Mouse (Mus musculus): ENCODE results near the gene Sstr4. TPM values are rescaled to one million over a fixed set of nuclear protein-coding genes. Genes with fewer than 3 reads are reported as not detected.
A peak's percentile ranks its signal among the peaks of the same experiment; 100 is the strongest.

The Sstr4 gene
- polyA plus RNA-seq, 1 experiment from 2014 or later: 4.4 TPM

DNA sequence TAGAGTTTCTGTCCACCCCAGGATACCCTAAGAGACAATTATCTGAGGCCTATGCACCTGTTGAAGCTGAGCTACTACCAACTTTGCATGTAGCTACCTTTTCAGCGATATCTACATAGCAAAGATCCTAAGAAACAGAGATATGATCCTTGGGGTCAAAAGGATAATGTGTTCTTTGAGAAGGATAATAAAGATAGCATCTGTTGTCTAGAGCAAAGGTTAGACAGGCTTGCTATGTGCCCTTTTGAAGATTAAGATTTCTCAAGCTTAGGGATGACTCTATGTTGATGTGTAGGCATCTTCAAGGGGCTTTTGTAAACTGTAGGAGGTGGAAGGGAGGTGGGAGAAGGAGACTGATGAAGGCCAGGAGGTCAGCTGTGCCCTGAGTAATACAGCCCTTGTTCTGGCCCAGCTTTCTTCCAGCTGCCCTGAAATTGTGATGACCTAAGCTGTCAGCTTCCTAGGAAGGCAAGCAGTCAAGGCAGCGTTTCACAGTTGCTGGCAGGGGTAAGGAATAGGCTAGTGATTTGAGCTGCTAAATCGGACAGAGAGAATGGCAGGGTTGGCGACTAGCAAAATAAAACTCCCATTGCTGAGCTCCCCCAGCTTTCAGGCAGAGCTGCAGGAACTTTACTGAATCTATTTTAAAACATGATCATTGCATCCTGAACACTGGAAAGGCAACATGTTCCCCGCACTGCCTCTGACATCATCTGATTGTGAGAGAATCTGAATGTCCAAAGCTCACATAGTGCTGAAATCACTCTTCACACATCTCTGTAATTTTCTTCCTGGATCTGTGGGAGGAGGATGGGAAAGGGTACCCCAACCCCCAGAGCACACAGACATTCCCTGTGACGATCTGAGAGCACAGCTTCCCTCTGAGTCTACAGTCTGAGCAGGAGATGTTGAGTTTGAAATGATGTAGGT is 7.2 kb upstream of the Sstr4 start:
- Histone ChIP-seq H3K27ac (ENCODE audit: low read length) (no peak overlapping the region), H3K4me1 (ENCODE audit: control insufficient read depth, insufficient read depth, low read length) (no peaks in the 10 kb centered on the region), H3K4me3 (ENCODE audit: low read depth, low read length) (no peak overlapping the region), H3K36me3 (ENCODE audit: control insufficient read depth, insufficient read depth, low read length) (no peaks in the 10 kb centered on the region), H3K9me3 (replicated peaks; ENCODE audit: control insufficient read depth, low read length, poor library complexity, severe bottlenecking) (no peaks in the 10 kb centered on the region), H3K27me3 (ENCODE audit: control insufficient read depth, insufficient read depth, low read depth, low read length) (no peaks in the 10 kb centered on the region), H3K9ac (ENCODE audit: low read depth, low read length) (no peak overlapping the region), H3K4me2 (ENCODE audit: low read length) (no peak overlapping the region)
- ATAC-seq: no peak
- 75% methylated on average over 6 of the region's 6 CpGs for WGBS

- 83% methylated on average over 1 of the region's 1 CpGs for WGBS
- ATAC-seq: no peak
- Histone ChIP-seq H3K9me3 (replicated peaks; ENCODE audit: control insufficient read depth, low read length, poor library complexity, severe bottlenecking) (no peaks in the 10 kb centered on the region), H3K36me3 (ENCODE audit: control insufficient read depth, insufficient read depth, low read length) (no peaks in the 10 kb centered on the region), H3K27me3 (ENCODE audit: control insufficient read depth, insufficient read depth, low read depth, low read length) (peaks cover 11% of the 10 kb centered on the region), H3K9ac (ENCODE audit: low read depth, low read length) (no peak overlapping the region), H3K4me1 (ENCODE audit: control insufficient read depth, insufficient read depth, low read length) (peaks cover 5% of the 10 kb centered on the region; the same call in 1 of the 2 replicates), H3K27ac (ENCODE audit: low read length) (no peak overlapping the region), H3K4me3 (ENCODE audit: low read depth, low read length) (no peak overlapping the region), H3K4me2 (ENCODE audit: low read length) (no peak overlapping the region)
Observed at GRCm38 (mm10) chr2:148393149-148393548, 2.0 kb upstream of the Sstr4 start.

DNA sequence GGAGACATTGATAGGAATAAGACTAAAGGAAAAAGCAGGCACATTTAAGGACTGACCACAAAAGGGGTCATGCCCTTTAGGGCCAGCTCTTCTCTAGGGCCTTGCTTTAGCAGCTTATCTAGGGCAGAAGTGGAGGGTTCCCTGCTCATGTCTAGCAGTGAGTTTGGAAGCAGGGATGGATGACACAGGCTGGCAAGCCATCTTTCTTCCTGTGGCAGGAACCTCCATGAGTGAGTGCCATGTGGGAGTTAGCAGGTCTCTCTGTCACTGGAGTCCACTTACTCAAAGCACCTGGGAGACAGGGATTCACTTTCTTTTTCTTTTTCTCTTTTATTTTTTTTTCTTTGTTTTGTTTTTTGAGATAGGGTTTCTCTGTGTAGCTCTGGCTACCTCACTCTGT is 1.3 kb upstream of the Sstr4 start:
- no peaks in the 10 kb centered on the region for H3K36me3 ChIP-seq (ENCODE audit: control insufficient read depth, insufficient read depth, low read length)
- H3K27ac ChIP-seq (ENCODE audit: low read length): no peak overlapping the region
- H3K4me1 ChIP-seq (ENCODE audit: control insufficient read depth, insufficient read depth, low read length): peaks cover 5% of the 10 kb centered on the region; the same call in 1 of the 2 replicates
- no peak for ATAC-seq
- H3K9ac ChIP-seq (ENCODE audit: low read depth, low read length): no peak overlapping the region
- H3K9me3 ChIP-seq (replicated peaks; ENCODE audit: control insufficient read depth, low read length, poor library complexity, severe bottlenecking): no peaks in the 10 kb centered on the region
- peaks cover 11% of the 10 kb centered on the region for H3K27me3 ChIP-seq (ENCODE audit: control insufficient read depth, insufficient read depth, low read depth, low read length)
- no peak overlapping the region for H3K4me2 ChIP-seq (ENCODE audit: low read length)
- no peak overlapping the region for H3K4me3 ChIP-seq (ENCODE audit: low read depth, low read length)

GRCm38 (mm10) chr2:148396209-148396608 is 1.1 kb downstream of the Sstr4 start:
- peaks cover 11% of the 10 kb centered on the region for H3K27me3 ChIP-seq (ENCODE audit: control insufficient read depth, insufficient read depth, low read depth, low read length)
- peak overlapping the region; percentile 58; the same call in 1 of the 2 replicates for H3K4me3 ChIP-seq (ENCODE audit: low read depth, low read length)
- peak overlapping the region; percentile 85 for H3K4me2 ChIP-seq (ENCODE audit: low read length)
- peaks cover 5% of the 10 kb centered on the region; the same call in 1 of the 2 replicates for H3K4me1 ChIP-seq (ENCODE audit: control insufficient read depth, insufficient read depth, low read length)
- WGBS: 63% methylated on average over 10 of the region's 10 CpGs
- no peaks in the 10 kb centered on the region for H3K9me3 ChIP-seq (replicated peaks; ENCODE audit: control insufficient read depth, low read length, poor library complexity, severe bottlenecking)
- ATAC-seq: no peak; the same call in none of the 2 replicates
- H3K27ac ChIP-seq (ENCODE audit: low read length): no peak overlapping the region
- no peaks in the 10 kb centered on the region for H3K36me3 ChIP-seq (ENCODE audit: control insufficient read depth, insufficient read depth, low read length)
- no peak overlapping the region for H3K9ac ChIP-seq (ENCODE audit: low read depth, low read length)

- H3K4me1 ChIP-seq (ENCODE audit: control insufficient read depth, insufficient read depth, low read length): peaks cover 5% of the 10 kb centered on the region; the same call in 1 of the 2 replicates
- H3K9me3 ChIP-seq (replicated peaks; ENCODE audit: control insufficient read depth, low read length, poor library complexity, severe bottlenecking): no peaks in the 10 kb centered on the region
- H3K27me3 ChIP-seq (ENCODE audit: control insufficient read depth, insufficient read depth, low read depth, low read length): peaks cover 11% of the 10 kb centered on the region
- H3K4me3 ChIP-seq (ENCODE audit: low read depth, low read length): no peak overlapping the region
- WGBS: 74% methylated on average over 11 of the region's 11 CpGs
- no peaks in the 10 kb centered on the region for H3K36me3 ChIP-seq (ENCODE audit: control insufficient read depth, insufficient read depth, low read length)
- no peak overlapping the region for H3K9ac ChIP-seq (ENCODE audit: low read depth, low read length)
- no peak for ATAC-seq
- peak overlapping the region; percentile 85 for H3K4me2 ChIP-seq (ENCODE audit: low read length)
- H3K27ac ChIP-seq (ENCODE audit: low read length): no peak overlapping the region
Observed at GRCm38 (mm10) chr2:148397015-148397783, 2.1 kb downstream of the Sstr4 start.

DNA sequence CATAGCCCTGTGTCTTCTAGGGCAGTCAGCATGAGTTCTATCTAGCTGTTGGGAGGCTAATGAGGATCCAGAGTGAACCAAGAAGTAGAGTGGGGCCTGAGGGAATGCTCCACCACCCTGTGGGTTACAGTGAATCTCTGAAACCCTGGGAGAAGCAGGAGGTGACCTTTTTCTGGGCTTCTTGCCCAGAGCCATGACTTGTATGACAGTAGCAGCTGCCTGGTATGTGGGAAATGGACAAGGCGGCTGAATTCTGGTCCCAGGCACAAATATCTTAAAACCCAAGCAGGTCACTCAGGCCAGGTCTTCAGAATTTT is 2.6 kb downstream of the Sstr4 start:
- 75% methylated on average over 1 of the region's 1 CpGs for WGBS
- Histone ChIP-seq H3K4me2 (ENCODE audit: low read length) (peak overlapping the region; percentile 17; the same call in 1 of the 2 replicates), H3K9ac (ENCODE audit: low read depth, low read length) (no peak overlapping the region), H3K27me3 (ENCODE audit: control insufficient read depth, insufficient read depth, low read depth, low read length) (peaks cover 11% of the 10 kb centered on the region), H3K36me3 (ENCODE audit: control insufficient read depth, insufficient read depth, low read length) (no peaks in the 10 kb centered on the region), H3K4me3 (ENCODE audit: low read depth, low read length) (no peak overlapping the region), H3K9me3 (replicated peaks; ENCODE audit: control insufficient read depth, low read length, poor library complexity, severe bottlenecking) (no peaks in the 10 kb centered on the region), H3K27ac (ENCODE audit: low read length) (no peak overlapping the region), H3K4me1 (ENCODE audit: control insufficient read depth, insufficient read depth, low read length) (peaks cover 5% of the 10 kb centered on the region; the same call in 1 of the 2 replicates)
- no peak for ATAC-seq

DNA sequence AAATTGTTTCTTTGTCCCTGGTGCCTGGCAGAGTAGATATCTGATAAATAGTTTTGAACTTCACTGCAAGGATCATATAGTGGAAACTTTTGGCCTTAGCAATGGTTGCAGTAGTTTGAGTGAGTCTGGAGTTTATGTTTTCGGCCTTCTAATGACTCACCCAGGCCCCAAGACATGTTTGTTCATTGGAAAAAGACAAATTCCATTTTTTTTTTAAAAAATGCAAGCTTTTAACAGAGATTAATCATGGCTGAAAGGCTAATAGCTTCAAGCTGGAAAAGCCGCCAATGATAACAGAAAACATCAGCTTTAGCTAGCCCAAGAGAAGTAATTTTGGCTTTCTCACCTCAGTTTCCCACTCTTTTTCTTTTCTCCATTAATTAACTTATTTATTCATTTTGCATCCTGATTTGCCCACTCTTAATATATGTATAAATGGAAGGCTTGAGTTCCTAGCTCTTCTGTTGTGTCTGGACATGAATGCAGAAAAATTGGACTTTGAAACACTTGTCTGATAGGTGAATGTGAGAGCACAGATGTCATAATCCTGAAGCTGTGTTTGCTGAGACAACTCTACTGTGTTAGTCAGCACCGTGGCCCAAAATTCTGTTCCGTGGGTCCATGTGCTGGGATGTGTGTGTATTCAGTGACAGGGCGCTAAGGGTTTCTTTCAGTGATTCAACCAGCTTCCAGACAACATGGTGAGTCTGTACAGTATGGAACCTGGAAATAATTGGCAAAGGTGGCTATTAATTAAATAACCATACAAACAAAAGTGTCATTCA is 3.9 kb downstream of the Sstr4 start:
- H3K4me1 ChIP-seq (ENCODE audit: control insufficient read depth, insufficient read depth, low read length): peaks cover 5% of the 10 kb centered on the region; the same call in 1 of the 2 replicates
- H3K9me3 ChIP-seq (replicated peaks; ENCODE audit: control insufficient read depth, low read length, poor library complexity, severe bottlenecking): no peaks in the 10 kb centered on the region
- no peak overlapping the region for H3K4me2 ChIP-seq (ENCODE audit: low read length)
- ATAC-seq: no peak
- no peak overlapping the region for H3K9ac ChIP-seq (ENCODE audit: low read depth, low read length)
- 93% methylated on average over 5 of the region's 5 CpGs for WGBS
- H3K27me3 ChIP-seq (ENCODE audit: control insufficient read depth, insufficient read depth, low read depth, low read length): peaks cover 4% of the 10 kb centered on the region
- H3K4me3 ChIP-seq (ENCODE audit: low read depth, low read length): no peak overlapping the region
- H3K36me3 ChIP-seq (ENCODE audit: control insufficient read depth, insufficient read depth, low read length): no peaks in the 10 kb centered on the region
- no peak overlapping the region for H3K27ac ChIP-seq (ENCODE audit: low read length)

DNA sequence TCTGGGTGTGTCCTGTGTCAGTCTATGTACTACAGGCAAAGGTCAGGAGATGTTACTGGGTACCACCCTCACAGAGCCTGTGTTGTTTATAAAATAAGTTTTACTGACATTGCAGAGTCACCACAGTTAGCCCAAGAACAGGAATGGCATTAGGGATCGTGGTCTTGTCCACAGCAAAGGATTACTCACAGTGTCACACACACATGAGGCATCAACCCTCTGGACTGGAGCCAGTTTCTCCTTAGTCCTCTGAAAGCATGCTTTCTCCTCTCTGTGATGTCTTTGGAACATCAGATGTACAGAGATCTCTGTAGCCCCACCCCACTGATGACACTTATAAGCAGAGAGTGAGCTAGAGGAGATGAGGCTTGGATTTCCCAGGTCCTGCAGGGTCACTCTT is 7.1 kb downstream of the Sstr4 start:
- ATAC-seq: no peak
- Histone ChIP-seq H3K27me3 (ENCODE audit: control insufficient read depth, insufficient read depth, low read depth, low read length) (peaks cover 23% of the 10 kb centered on the region), H3K9me3 (replicated peaks; ENCODE audit: control insufficient read depth, low read length, poor library complexity, severe bottlenecking) (no peaks in the 10 kb centered on the region), H3K4me2 (ENCODE audit: low read length) (no peak overlapping the region), H3K36me3 (ENCODE audit: control insufficient read depth, insufficient read depth, low read length) (no peaks in the 10 kb centered on the region), H3K4me1 (ENCODE audit: control insufficient read depth, insufficient read depth, low read length) (peaks cover 13% of the 10 kb centered on the region), H3K9ac (ENCODE audit: low read depth, low read length) (no peak overlapping the region), H3K4me3 (ENCODE audit: low read depth, low read length) (no peak overlapping the region), H3K27ac (ENCODE audit: low read length) (no peak overlapping the region)
- 76% methylated on average over 1 of the region's 1 CpGs for WGBS

Data from midbrain, embryonic 16.5 days (tissue).